Comparison of ENCODE assay signal across 10 mouse cellular contexts in genomic region chr11:86596187-86596960, GRCm38 (mm10). TPM values are rescaled to one million over a fixed set of nuclear protein-coding genes. Genes with fewer than 3 reads are reported as not detected.
DNase-seq lines count a peak whose midpoint lies in the region; ATAC-seq and TF ChIP-seq lines count a peak whose summit lies in the region.
"Had no signal": no experiment of that assay in that cellular context is flagged by ENCODE, and none has a peak within 500 bp of the region (broad histone marks: within the 10 kb centered on the region; RNA-seq: fewer than 3 reads in every experiment).

No protein-coding gene starts in this region.

- H3K9me3 ChIP-seq in midbrain, postnatal 0 days (ENCODE audit: low read length) = no peaks in the 10 kb centered on the region
- H3K9me3 ChIP-seq in midbrain, embryonic 15.5 days = no peaks in the 10 kb centered on the region
- H3K9me3 ChIP-seq in hindbrain, embryonic 10.5 days = no peaks in the 10 kb centered on the region
- H3K9me3 ChIP-seq: forebrain, embryonic 13.5 days had no signal

- H3K4me3 ChIP-seq in gastrocnemius, adult 2 months = no peak overlapping the region
- no peak overlapping the region for H3K4me3 ChIP-seq in midbrain, postnatal 0 days (ENCODE audit: low read depth, low read length)
- no peak overlapping the region for H3K4me3 ChIP-seq in midbrain, embryonic 15.5 days
- H3K4me3 ChIP-seq in hindbrain, embryonic 10.5 days = no peak overlapping the region
- H3K4me3 ChIP-seq: forebrain, embryonic 13.5 days had no signal

- TF ChIP-seq CTCF in gastrocnemius, adult 2 months (IDR thresholded peaks at IDR 0.05) = no peak
- no peak for TF ChIP-seq CTCF in midbrain, postnatal 0 days (IDR thresholded peaks at IDR 0.05)

- DNase-seq in gastrocnemius, adult 2 months = peak; percentile 69
- DNase-seq in gastrocnemius, postnatal 14 days = no peak
- peak; percentile 42 for DNase-seq in midbrain, postnatal 0 days (ENCODE audit: low spot score)
- peak; percentile 78 to 95 for DNase-seq in kidney, postnatal 25 days
- peak; percentile 77 for DNase-seq in testis, postnatal 10 days (ENCODE audit: low spot score)
- DNase-seq in embryo, embryonic 11 days = no peak
- DNase-seq in hindbrain, embryonic 10.5 days (ENCODE audit: low spot score) = no peak

- H3K27ac ChIP-seq in gastrocnemius, adult 2 months = peak overlapping the region; percentile 77
- no peak overlapping the region for H3K27ac ChIP-seq in midbrain, postnatal 0 days (ENCODE audit: low read depth, low read length)
- no peak overlapping the region for H3K27ac ChIP-seq in midbrain, embryonic 15.5 days
- no peak overlapping the region for H3K27ac ChIP-seq in hindbrain, embryonic 10.5 days
- H3K27ac ChIP-seq: forebrain, embryonic 13.5 days had no signal

- H3K4me1 ChIP-seq in midbrain, postnatal 0 days (ENCODE audit: insufficient read depth, low read length) = no peaks in the 10 kb centered on the region
- H3K4me1 ChIP-seq in midbrain, embryonic 15.5 days = peaks cover 6% of the 10 kb centered on the region; the same call in 1 of the 2 replicates
- no peaks in the 10 kb centered on the region for H3K4me1 ChIP-seq in hindbrain, embryonic 10.5 days (replicated peaks)

- WGBS in midbrain, postnatal 0 days = 90% methylated on average over 7 of the region's 7 CpGs
- WGBS in midbrain, embryonic 15.5 days = 87% methylated on average over 7 of the region's 7 CpGs
- WGBS in hindbrain, embryonic 10.5 days = 87% methylated on average over 7 of the region's 7 CpGs

- no peak overlapping the region for H3K9ac ChIP-seq in midbrain, postnatal 0 days (replicated peaks; ENCODE audit: low read length, poor library complexity, severe bottlenecking)
- no peak overlapping the region for H3K9ac ChIP-seq in midbrain, embryonic 15.5 days
- H3K9ac ChIP-seq: forebrain, embryonic 13.5 days had no signal

- intact Hi-C loops in gastrocnemius, adult 2 months (cut with DNase I) = no loop called here
- intact Hi-C loops in gastrocnemius, postnatal 14 days (cut with DNase I; ENCODE audit: low total_unique reads) = no loop called here

- no peak overlapping the region for H3K4me2 ChIP-seq in midbrain, postnatal 0 days (ENCODE audit: low read depth, low read length, poor library complexity, severe bottlenecking)
- no peak overlapping the region for H3K4me2 ChIP-seq in midbrain, embryonic 15.5 days
- H3K4me2 ChIP-seq: forebrain, embryonic 13.5 days had no signal

- ATAC-seq in midbrain, postnatal 0 days (ENCODE audit: low FRiP score) = no peak
- no peak for ATAC-seq in midbrain, embryonic 15.5 days (replicated peaks)
- ATAC-seq: forebrain, embryonic 13.5 days; hindbrain, embryonic 16.5 days had no signal

- H3K36me3 ChIP-seq in midbrain, postnatal 0 days (ENCODE audit: insufficient read depth, low read length) = no peaks in the 10 kb centered on the region
- no peaks in the 10 kb centered on the region for H3K36me3 ChIP-seq in midbrain, embryonic 15.5 days (replicated peaks)
- peaks cover 13% of the 10 kb centered on the region for H3K36me3 ChIP-seq in hindbrain, embryonic 10.5 days

- no peaks in the 10 kb centered on the region for H3K27me3 ChIP-seq in midbrain, postnatal 0 days (ENCODE audit: insufficient read depth, low read length)
- H3K27me3 ChIP-seq in midbrain, embryonic 15.5 days (replicated peaks) = no peaks in the 10 kb centered on the region
- no peaks in the 10 kb centered on the region for H3K27me3 ChIP-seq in hindbrain, embryonic 10.5 days (ENCODE audit: insufficient read depth, poor library complexity, severe bottlenecking)
- H3K27me3 ChIP-seq: forebrain, embryonic 13.5 days had no signal

RNA-seq across cellular contexts. Expression of gene Tubd1, which starts 51.6 kb away (rescaled TPM):
- total RNA-seq in gastrocnemius, adult 2 months (2021) = 1 to 10 TPM; 6.9 to 8.5 TPM
- total RNA-seq in gastrocnemius, postnatal 14 days (2021) = 1 to 10 TPM; 4.6 to 4.8 TPM
- total RNA-seq in midbrain, postnatal 0 days (2014; rRNA removed) = 1.7 and 2.7 TPM in 2 replicates
- polyA plus RNA-seq in midbrain, postnatal 0 days (2015; fragmentation: Nextera tagmentation; extraction: Ambion mirVana) = 4.5 and 5.0 TPM in 2 replicates
- 6.8 and 6.9 TPM in 2 replicates for polyA plus RNA-seq in midbrain, embryonic 15.5 days (2015; fragmentation: Nextera tagmentation; extraction: Ambion mirVana)
- 12.7 and 12.8 TPM in 2 replicates for polyA plus RNA-seq in hindbrain, embryonic 10.5 days (2016; fragmentation: Nextera tagmentation; extraction: Ambion mirVana)

RNA-seq across cellular contexts. Expression of gene Rps6kb1, which starts 51.8 kb away (rescaled TPM):
- total RNA-seq in gastrocnemius, adult 2 months (2021) = 10 to 100 TPM; 21.1 to 22.3 TPM
- 10 to 100 TPM; 28.8 to 28.9 TPM for total RNA-seq in gastrocnemius, postnatal 14 days (2021)
- 35.6 and 47.9 TPM in 2 replicates for total RNA-seq in midbrain, postnatal 0 days (2014; rRNA removed)
- polyA plus RNA-seq in midbrain, postnatal 0 days (2015; fragmentation: Nextera tagmentation; extraction: Ambion mirVana) = 53.7 and 59.6 TPM in 2 replicates
- 49.5 and 53.2 TPM in 2 replicates for polyA plus RNA-seq in midbrain, embryonic 15.5 days (2015; fragmentation: Nextera tagmentation; extraction: Ambion mirVana)
- 43.5 and 53.6 TPM in 2 replicates for polyA plus RNA-seq in hindbrain, embryonic 10.5 days (2016; fragmentation: Nextera tagmentation; extraction: Ambion mirVana)

Comparison
In these comparisons a context has a peak if more than half of its experiments do, and no peak if none do; other contexts are left out.
1. DNase-seq: peak in gastrocnemius, adult 2 months (single experiment), midbrain, postnatal 0 days (single experiment), kidney, postnatal 25 days (2 of 2) and testis, postnatal 10 days (single experiment); none in gastrocnemius, postnatal 14 days (single experiment), embryo, embryonic 11 days (single experiment) and hindbrain, embryonic 10.5 days (single experiment).